Mouse (Mus musculus): ENCODE results near the gene Pou2f3.

The Pou2f3 gene

GRCm38 (mm10) chr9:43210190-43210682, at the start of gene Pou2f3:
Pou2f3 (minus strand) TSS chr9:43210369.
- peak; percentile 75 for DNase-seq (ENCODE audit: low spot score)

- DNase-seq (ENCODE audit: low spot score) = peak; percentile 77
Measured at GRCm38 (mm10) chr9:43253271-43253681, 43.1 kb upstream of the Pou2f3 start.

- peak; percentile 85 for DNase-seq (ENCODE audit: low spot score)
Measured at GRCm38 (mm10) chr9:43252790-43253189, 42.6 kb upstream of the Pou2f3 start.

- DNase-seq (ENCODE audit: low spot score) = no peak
Measured at GRCm38 (mm10) chr9:43251786-43252185, 41.6 kb upstream of the Pou2f3 start.

- no peak for DNase-seq (ENCODE audit: low spot score)
Measured at GRCm38 (mm10) chr9:43246738-43247180, 36.6 kb upstream of the Pou2f3 start.

GRCm38 (mm10) chr9:43245801-43246570, 35.8 kb upstream of the Pou2f3 start:
- DNase-seq (ENCODE audit: low spot score) = no peak

- DNase-seq (ENCODE audit: low spot score) = no peak
Measured at GRCm38 (mm10) chr9:43242432-43242831, 32.3 kb upstream of the Pou2f3 start.

GRCm38 (mm10) chr9:43241970-43242369, 31.8 kb upstream of the Pou2f3 start:
- no peak for DNase-seq (ENCODE audit: low spot score)

- no peak for DNase-seq (ENCODE audit: low spot score)
Measured at GRCm38 (mm10) chr9:43241291-43241690, 31.1 kb upstream of the Pou2f3 start.

- no peak for DNase-seq (ENCODE audit: low spot score)
Measured at GRCm38 (mm10) chr9:43240594-43240900, 30.4 kb upstream of the Pou2f3 start.

GRCm38 (mm10) chr9:43239712-43240593, 29.8 kb upstream of the Pou2f3 start, which contains the start of gene Oaf:
Oaf (minus strand) TSS chr9:43239911.
- peak; percentile 95 for DNase-seq (ENCODE audit: low spot score)

GRCm38 (mm10) chr9:43238631-43239545, 28.7 kb upstream of the Pou2f3 start:
- DNase-seq (ENCODE audit: low spot score) = peak; percentile 43

- DNase-seq (ENCODE audit: low spot score) = no peak
Measured at GRCm38 (mm10) chr9:43238167-43238566, 28.0 kb upstream of the Pou2f3 start.

- DNase-seq (ENCODE audit: low spot score) = no peak
Measured at GRCm38 (mm10) chr9:43237111-43237775, 27.1 kb upstream of the Pou2f3 start.

GRCm38 (mm10) chr9:43236576-43236975, 26.4 kb upstream of the Pou2f3 start:
- no peak for DNase-seq (ENCODE audit: low spot score)

- no peak for DNase-seq (ENCODE audit: low spot score)
Measured at GRCm38 (mm10) chr9:43236106-43236505, 25.9 kb upstream of the Pou2f3 start.

- DNase-seq (ENCODE audit: low spot score) = no peak
Measured at GRCm38 (mm10) chr9:43235336-43235735, 25.2 kb upstream of the Pou2f3 start.

GRCm38 (mm10) chr9:43234496-43234895, 24.3 kb upstream of the Pou2f3 start:
- DNase-seq (ENCODE audit: low spot score) = no peak

- no peak for DNase-seq (ENCODE audit: low spot score)
Measured at GRCm38 (mm10) chr9:43233515-43233914, 23.3 kb upstream of the Pou2f3 start.

GRCm38 (mm10) chr9:43233044-43233443, 22.9 kb upstream of the Pou2f3 start:
- no peak for DNase-seq (ENCODE audit: low spot score)

- DNase-seq (ENCODE audit: low spot score) = no peak
Measured at GRCm38 (mm10) chr9:43232286-43232685, 22.1 kb upstream of the Pou2f3 start.

All from embryo, embryonic 10.5 days (tissue).